Mouse (Mus musculus) heart, adult 2 months (tissue): ENCODE results near the gene E030025P04Rik.

ENCODE experiments used
- CTCF ChIP-seq: fragments of 200-600 bp; IDR thresholded peaks from 2 replicates; pipeline ENCODE4 v1.8.1; 2022; ENCODE audit warnings: antibody characterized with exemption, mild to moderate bottlenecking, moderate library complexity
- POLR2A ChIP-seq: fragments of 200-500 bp; IDR thresholded peaks from 2 replicates; pipeline ENCODE4 v1.6.1; 2011; ENCODE audit warnings: mild to moderate bottlenecking, low read depth, low read length, control low read depth; ENCODE audit not compliant: insufficient read depth

GRCm38 (mm10) chr11:109106751-109107150 is 37.4 kb downstream of the E030025P04Rik start:
- TF ChIP-seq POLR2A (no peak), CTCF (no peak)
